Comparison of ENCODE assay signal across 15 mouse cellular contexts in the genomic region with DNA sequence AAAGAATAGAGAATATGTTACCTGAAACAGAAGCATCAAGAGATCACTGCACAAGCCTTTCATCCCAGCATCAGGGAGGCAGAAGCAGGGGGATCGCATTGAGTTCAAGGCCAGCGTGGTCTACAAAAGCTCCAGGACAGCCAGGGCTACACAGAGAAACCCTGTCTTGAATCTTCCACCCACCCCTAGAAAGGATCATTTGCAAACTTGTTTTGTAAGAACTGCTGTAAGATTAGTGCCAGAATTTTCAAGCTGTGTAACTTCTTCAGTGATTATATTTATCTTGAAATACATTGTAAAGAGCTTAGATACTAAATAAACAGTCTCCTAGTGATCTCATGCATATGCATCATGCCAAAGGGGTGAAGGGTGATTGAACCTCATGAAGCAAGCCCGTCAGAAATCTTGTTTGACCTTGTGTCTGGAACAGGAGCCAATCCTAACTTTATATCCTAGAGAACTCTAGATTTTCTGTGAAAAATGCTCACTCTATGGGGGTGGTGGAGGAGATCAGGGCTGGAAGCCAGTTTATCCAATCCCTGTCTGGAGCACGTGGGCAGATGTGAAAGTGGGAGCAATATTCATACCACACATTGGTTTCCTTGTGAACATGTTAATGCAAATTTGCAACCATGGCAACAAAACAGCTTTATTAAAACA. TPM values are rescaled to one million over a fixed set of nuclear protein-coding genes. Genes with fewer than 3 reads are reported as not detected.
DNase-seq lines count a peak whose midpoint lies in the region; ATAC-seq lines count a peak whose summit lies in the region.
"Had no signal": no experiment of that assay in that cellular context is flagged by ENCODE, and none has a peak within 500 bp of the region (broad histone marks: within the 10 kb centered on the region; RNA-seq: fewer than 3 reads in every experiment).

No protein-coding gene starts in this region.

- peak; percentile 43 for DNase-seq in adrenal gland, adult 2 months
- no peak for DNase-seq in adrenal gland, adult 8-10 months
- peak; percentile 65 to 82 for DNase-seq in layer of hippocampus, adult 18-20 months (ENCODE audit: low spot score in 2 of 2)
- DNase-seq in layer of hippocampus, postnatal 10 days (ENCODE audit: low spot score in 2 of 2) = no peak
- DNase-seq in left cerebral cortex, postnatal 36 days (ENCODE audit: low spot score in 2 of 2) = peak; percentile 77
- DNase-seq: kidney, adult 18-20 months; thymus, adult 18-20 months had no signal

- WGBS in midbrain, embryonic 13.5 days = 55% methylated on average over 4 of the region's 4 CpGs

- peaks cover 3% of the 10 kb centered on the region for H3K4me1 ChIP-seq in brown adipose tissue, adult 24 weeks (ENCODE audit: control insufficient read depth, insufficient read depth, insufficient read length, low read length)
- peaks cover 12% of the 10 kb centered on the region for H3K4me1 ChIP-seq in midbrain, embryonic 13.5 days (replicated peaks)
- H3K4me1 ChIP-seq: limb, embryonic 12.5 days had no signal

- H3K27ac ChIP-seq in brown adipose tissue, adult 24 weeks (replicated peaks; ENCODE audit: low read depth, low read length) = peak overlapping the region; percentile 97
- no peak overlapping the region for H3K27ac ChIP-seq in midbrain, embryonic 13.5 days
- H3K27ac ChIP-seq: limb, embryonic 12.5 days had no signal

- H3K27me3 ChIP-seq in midbrain, embryonic 13.5 days = no peaks in the 10 kb centered on the region
- H3K27me3 ChIP-seq: limb, embryonic 12.5 days had no signal

- ATAC-seq in erythroid progenitor cell, adult 5-6 weeks (replicated peaks; ENCODE audit: low FRiP score, poor library complexity, severe bottlenecking) = no peak
- no peak for ATAC-seq in midbrain, embryonic 13.5 days
- ATAC-seq: activated CD4-positive, CD25-positive, alpha-beta regulatory T cell, adult 4 months; forebrain, embryonic 16.5 days had no signal

- no peaks in the 10 kb centered on the region for H3K9me3 ChIP-seq in midbrain, embryonic 13.5 days
- H3K9me3 ChIP-seq: limb, embryonic 12.5 days had no signal

- intact Hi-C loops in left cerebral cortex, postnatal 36 days (cut with DNase I) = loop anchor here (5.0 kb wide), 2 partner anchors 124 to 279 kb away; partner anchors contain the start of gene Raph1

- no peak overlapping the region for H3K4me2 ChIP-seq in midbrain, embryonic 13.5 days (replicated peaks)
- H3K4me2 ChIP-seq: limb, embryonic 12.5 days had no signal

- H3K4me3 ChIP-seq in brown adipose tissue, adult 24 weeks (ENCODE audit: insufficient read depth, low read depth, low read length) = no peak overlapping the region
- H3K4me3 ChIP-seq in midbrain, embryonic 13.5 days (replicated peaks) = no peak overlapping the region
- H3K4me3 ChIP-seq: limb, embryonic 12.5 days had no signal

- no peak overlapping the region for H3K9ac ChIP-seq in midbrain, embryonic 13.5 days (replicated peaks)
- H3K9ac ChIP-seq: limb, embryonic 12.5 days had no signal

- H3K36me3 ChIP-seq in midbrain, embryonic 13.5 days = no peaks in the 10 kb centered on the region
- H3K36me3 ChIP-seq: limb, embryonic 12.5 days had no signal

RNA-seq across cellular contexts. Expression of gene Ctla4, which starts 40.1 kb away (rescaled TPM):
- not detected for total RNA-seq in adrenal gland, adult 2 months (2021)
- 0.04 TPM in 1 of 2 replicates, not detected in the other for polyA plus RNA-seq in adrenal gland, adult 2 months (2012; rRNA removed)
- not detected for total RNA-seq in adrenal gland, adult 8-10 months (2022)
- not detected for total RNA-seq in layer of hippocampus, adult 18-20 months (2021)
- not detected for total RNA-seq in layer of hippocampus, postnatal 10 days (2021)
- polyA plus RNA-seq in brown adipose tissue, adult 24 weeks (2012; ENCODE audit: insufficient read depth, insufficient read length, missing spikeins) = not detected in 2 replicates
- not detected for total RNA-seq in left cerebral cortex, postnatal 36 days (2021)
- 5.0 TPM in 1 of 2 replicates, not detected in the other for total RNA-seq in erythroid progenitor cell, adult 5-6 weeks (2015; ENCODE audit: low replicate concordance)
- 0.76 and 1.3 TPM in 2 replicates for total RNA-seq in erythroid progenitor cell, adult 5-6 weeks (2017; ENCODE audit: low replicate concordance)
- polyA plus RNA-seq in midbrain, embryonic 13.5 days (2015; fragmentation: Nextera tagmentation; extraction: Ambion mirVana) = not detected in 2 replicates
- total RNA-seq: megakaryocyte-erythroid progenitor cell, adult 5-6 weeks had no signal
- polyA plus RNA-seq: forebrain, embryonic 16.5 days; neural tube, embryonic 11.5 days had no signal

Comparison
In these comparisons a context has a peak if more than half of its experiments do, and no peak if none do; other contexts are left out.
1. DNase-seq: peak in adrenal gland, adult 2 months (single experiment), layer of hippocampus, adult 18-20 months (2 of 2) and left cerebral cortex, postnatal 36 days (2 of 2); none in adrenal gland, adult 8-10 months (single experiment) and layer of hippocampus, postnatal 10 days (0 of 2).